Mouse (Mus musculus) liver, adult 2 months (tissue): Measurements from ENCODE around the gene Lsm2.

Source experiments
- CTCF ChIP-seq: fragments of 200-500 bp; IDR thresholded peaks from 2 replicates; pipeline ENCODE4 v1.5.1; 2011; ENCODE audit warnings: low read depth, low read length, control low read depth
- POLR2A ChIP-seq: fragments of 200-500 bp; IDR thresholded peaks from 2 replicates; pipeline ENCODE4 v1.6.1; 2011; ENCODE audit warnings: low read length, control low read depth; ENCODE audit not compliant: insufficient read depth; ENCODE audit errors: extremely low read depth

DNA sequence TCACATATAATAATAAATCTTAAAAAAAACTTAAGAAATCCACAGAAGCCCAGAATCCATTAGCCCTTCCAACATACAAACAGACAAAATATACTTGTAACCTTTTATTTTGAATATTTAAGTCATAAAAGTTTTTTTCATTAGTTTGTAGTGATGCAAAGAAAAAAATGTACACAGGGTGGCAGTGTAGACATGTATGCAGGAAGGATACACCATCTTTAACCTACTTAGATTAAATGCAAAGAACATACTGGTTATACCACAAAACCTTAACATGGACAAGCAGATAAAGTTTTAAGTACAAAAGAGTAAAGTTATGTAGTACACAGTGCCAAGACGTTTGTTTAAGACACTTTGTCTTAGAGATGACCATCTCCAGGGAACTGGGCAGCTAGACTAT is 25.3 kb upstream of the Lsm2 start:
- TF ChIP-seq CTCF (no peak), POLR2A (no peak)
